Mouse (Mus musculus): ENCODE measurements around the gene Itpripl1. TPM values are rescaled to one million over a fixed set of nuclear protein-coding genes. Genes with fewer than 3 reads are reported as not detected.
"Not testable (repeated sequence)": the region's sequence is repeated elsewhere in the genome, so short reads cannot be mapped to it uniquely, and the experiment has no call there.

Itpripl1 gene
- polyA plus RNA-seq, 1 experiment from 2014 or later: 30.0 TPM

DNA sequence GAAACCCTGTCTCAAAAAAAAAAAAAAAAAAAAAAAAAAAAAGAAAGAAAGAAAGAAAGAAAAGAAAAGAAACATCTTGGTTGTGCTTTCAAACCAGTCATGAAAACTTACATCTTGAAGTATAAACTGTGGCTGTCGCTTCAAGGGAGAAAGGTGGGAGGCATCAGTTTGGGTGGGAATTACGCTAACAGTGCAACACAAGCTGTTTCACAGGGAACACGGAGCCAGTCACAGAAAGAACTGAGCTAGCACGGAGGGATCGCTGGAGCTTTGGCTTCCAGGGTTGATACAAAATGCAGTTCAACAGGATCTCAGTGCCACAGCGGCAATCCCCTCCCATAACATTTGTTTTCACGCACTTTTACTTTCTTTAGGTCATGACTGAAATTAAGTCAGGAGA is 3.2 kb downstream of the Itpripl1 start:
- H3K27ac ChIP-seq (ENCODE audit: low read length): no peak overlapping the region
- WGBS: 91% methylated on average over 7 of the region's 7 CpGs
- H3K4me1 ChIP-seq (ENCODE audit: control insufficient read depth, insufficient read depth, low read length): peaks cover 21% of the 10 kb centered on the region
- no peak for ATAC-seq (ENCODE audit: insufficient number of reproducible peaks, insufficient read depth, low FRiP score, low read depth)
- H3K4me2 ChIP-seq (replicated peaks; ENCODE audit: low read depth, low read length): no peak overlapping the region
- no peak overlapping the region for H3K4me3 ChIP-seq (ENCODE audit: low read depth, low read length)
- no peak overlapping the region for H3K9ac ChIP-seq (replicated peaks; ENCODE audit: low read depth, low read length)
- H3K36me3 ChIP-seq (ENCODE audit: control insufficient read depth, insufficient read depth, low read length): peaks cover 11% of the 10 kb centered on the region; the same call in 1 of the 2 replicates
- H3K9me3 ChIP-seq (ENCODE audit: control insufficient read depth, low read depth, low read length): no peaks in the 10 kb centered on the region
- H3K27me3 ChIP-seq (ENCODE audit: control insufficient read depth, insufficient read depth, low read length): no peaks in the 10 kb centered on the region

GRCm38 (mm10) chr2:127139605-127140004 is 3.6 kb downstream of the Itpripl1 start:
- 100% methylated on average over 1 of the region's 1 CpGs for WGBS
- Histone ChIP-seq H3K27ac (ENCODE audit: low read length) (no peak overlapping the region), H3K36me3 (ENCODE audit: control insufficient read depth, insufficient read depth, low read length) (peaks cover 11% of the 10 kb centered on the region; the same call in 1 of the 2 replicates), H3K4me1 (ENCODE audit: control insufficient read depth, insufficient read depth, low read length) (peaks cover 21% of the 10 kb centered on the region), H3K9ac (replicated peaks; ENCODE audit: low read depth, low read length) (no peak overlapping the region), H3K4me2 (replicated peaks; ENCODE audit: low read depth, low read length) (no peak overlapping the region), H3K4me3 (ENCODE audit: low read depth, low read length) (no peak overlapping the region), H3K9me3 (ENCODE audit: control insufficient read depth, low read depth, low read length) (no peaks in the 10 kb centered on the region), H3K27me3 (ENCODE audit: control insufficient read depth, insufficient read depth, low read length) (no peaks in the 10 kb centered on the region)
- no peak for ATAC-seq (ENCODE audit: insufficient number of reproducible peaks, insufficient read depth, low FRiP score, low read depth)

- WGBS: 93% methylated on average over 8 of the region's 8 CpGs
- ATAC-seq (ENCODE audit: insufficient number of reproducible peaks, insufficient read depth, low FRiP score, low read depth): no peak
- H3K27ac ChIP-seq (ENCODE audit: low read length): no peak overlapping the region
- H3K27me3 ChIP-seq (ENCODE audit: control insufficient read depth, insufficient read depth, low read length): no peaks in the 10 kb centered on the region
- peaks cover 26% of the 10 kb centered on the region for H3K4me1 ChIP-seq (ENCODE audit: control insufficient read depth, insufficient read depth, low read length)
- H3K36me3 ChIP-seq (ENCODE audit: control insufficient read depth, insufficient read depth, low read length): peaks cover 11% of the 10 kb centered on the region; the same call in 1 of the 2 replicates
- no peak overlapping the region for H3K4me3 ChIP-seq (ENCODE audit: low read depth, low read length)
- H3K9me3 ChIP-seq (ENCODE audit: control insufficient read depth, low read depth, low read length): no peaks in the 10 kb centered on the region
- no peak overlapping the region for H3K4me2 ChIP-seq (replicated peaks; ENCODE audit: low read depth, low read length)
- H3K9ac ChIP-seq (replicated peaks; ENCODE audit: low read depth, low read length): no peak overlapping the region
Measured at GRCm38 (mm10) chr2:127139094-127139493, 4.1 kb downstream of the Itpripl1 start.

DNA sequence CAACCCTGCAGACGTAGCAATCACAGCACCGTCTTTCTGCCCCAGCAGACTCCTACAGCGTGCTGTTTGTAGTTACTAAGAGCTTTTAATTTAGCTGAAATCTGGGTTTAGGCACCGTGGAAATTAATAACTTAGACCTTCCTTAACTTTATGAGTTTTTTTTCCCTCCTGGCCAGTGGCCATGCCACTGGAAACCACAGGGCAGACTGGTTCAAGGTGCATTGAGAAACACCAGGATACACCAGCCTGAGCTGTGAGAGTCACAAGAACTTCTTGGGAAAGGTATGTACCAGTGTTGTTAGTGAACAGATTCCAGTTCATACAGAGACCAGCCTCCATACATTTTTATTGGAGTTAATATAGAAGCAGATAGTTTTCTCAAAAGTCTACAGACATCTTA is 4.8 kb downstream of the Itpripl1 start:
- H3K36me3 ChIP-seq (ENCODE audit: control insufficient read depth, insufficient read depth, low read length): peaks cover 11% of the 10 kb centered on the region; the same call in 1 of the 2 replicates
- no peaks in the 10 kb centered on the region for H3K27me3 ChIP-seq (ENCODE audit: control insufficient read depth, insufficient read depth, low read length)
- H3K4me2 ChIP-seq (replicated peaks; ENCODE audit: low read depth, low read length): no peak overlapping the region
- H3K4me1 ChIP-seq (ENCODE audit: control insufficient read depth, insufficient read depth, low read length): peaks cover 24% of the 10 kb centered on the region
- no peak for ATAC-seq (ENCODE audit: insufficient number of reproducible peaks, insufficient read depth, low FRiP score, low read depth)
- 74% methylated on average over 4 of the region's 4 CpGs for WGBS
- no peak overlapping the region for H3K4me3 ChIP-seq (ENCODE audit: low read depth, low read length)
- H3K9me3 ChIP-seq (ENCODE audit: control insufficient read depth, low read depth, low read length): no peaks in the 10 kb centered on the region
- H3K27ac ChIP-seq (ENCODE audit: low read length): peak overlapping the region; percentile 50; the same call in 1 of the 2 replicates
- H3K9ac ChIP-seq (replicated peaks; ENCODE audit: low read depth, low read length): no peak overlapping the region

- peak overlapping the region; percentile 50; the same call in 1 of the 2 replicates for H3K27ac ChIP-seq (ENCODE audit: low read length)
- H3K4me3 ChIP-seq (ENCODE audit: low read depth, low read length): no peak overlapping the region
- no peak overlapping the region for H3K4me2 ChIP-seq (replicated peaks; ENCODE audit: low read depth, low read length)
- peaks cover 11% of the 10 kb centered on the region; the same call in 1 of the 2 replicates for H3K36me3 ChIP-seq (ENCODE audit: control insufficient read depth, insufficient read depth, low read length)
- H3K27me3 ChIP-seq (ENCODE audit: control insufficient read depth, insufficient read depth, low read length): no peaks in the 10 kb centered on the region
- peaks cover 25% of the 10 kb centered on the region for H3K4me1 ChIP-seq (ENCODE audit: control insufficient read depth, insufficient read depth, low read length)
- no peak for ATAC-seq (ENCODE audit: insufficient number of reproducible peaks, insufficient read depth, low FRiP score, low read depth)
- H3K9ac ChIP-seq (replicated peaks; ENCODE audit: low read depth, low read length): no peak overlapping the region
- no peaks in the 10 kb centered on the region for H3K9me3 ChIP-seq (ENCODE audit: control insufficient read depth, low read depth, low read length)
- WGBS: 48% methylated on average over 10 of the region's 10 CpGs
Measured at GRCm38 (mm10) chr2:127137838-127138420, 5.3 kb downstream of the Itpripl1 start.

GRCm38 (mm10) chr2:127136979-127137378 is 6.3 kb downstream of the Itpripl1 start:
- peaks cover 11% of the 10 kb centered on the region; the same call in 1 of the 2 replicates for H3K36me3 ChIP-seq (ENCODE audit: control insufficient read depth, insufficient read depth, low read length)
- 14% methylated on average over 5 of the region's 5 CpGs for WGBS
- peak; percentile 57 for ATAC-seq (ENCODE audit: insufficient number of reproducible peaks, insufficient read depth, low FRiP score, low read depth)
- H3K27ac ChIP-seq (ENCODE audit: low read length): peak overlapping the region; percentile 50; the same call in 1 of the 2 replicates
- H3K27me3 ChIP-seq (ENCODE audit: control insufficient read depth, insufficient read depth, low read length): no peaks in the 10 kb centered on the region
- H3K9me3 ChIP-seq (ENCODE audit: control insufficient read depth, low read depth, low read length): no peaks in the 10 kb centered on the region
- no peak overlapping the region for H3K9ac ChIP-seq (replicated peaks; ENCODE audit: low read depth, low read length)
- H3K4me2 ChIP-seq (replicated peaks; ENCODE audit: low read depth, low read length): no peak overlapping the region
- H3K4me1 ChIP-seq (ENCODE audit: control insufficient read depth, insufficient read depth, low read length): peaks cover 25% of the 10 kb centered on the region
- H3K4me3 ChIP-seq (ENCODE audit: low read depth, low read length): no peak overlapping the region

DNA sequence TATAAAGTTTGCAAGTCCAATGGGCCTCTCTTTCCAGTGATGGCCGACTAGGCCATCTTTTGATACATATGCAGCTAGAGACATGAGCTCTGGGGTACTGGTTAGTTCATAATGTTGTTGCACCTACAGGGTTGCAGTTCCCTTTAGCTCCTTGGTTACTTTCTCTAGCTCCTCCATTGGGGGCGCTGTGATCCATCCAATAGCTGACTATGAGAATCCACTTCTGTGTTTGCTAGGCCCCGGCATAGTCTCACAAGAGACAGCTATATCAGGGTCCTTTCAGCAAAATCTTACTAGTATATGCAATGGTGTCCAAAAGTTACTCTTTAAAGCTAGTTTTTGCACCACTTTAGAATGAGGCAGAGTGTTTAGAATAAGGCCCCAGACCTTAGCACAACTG is 8.0 kb downstream of the Itpripl1 start:
- H3K27me3 ChIP-seq (ENCODE audit: control insufficient read depth, insufficient read depth, low read length); H3K9me3 ChIP-seq (ENCODE audit: control insufficient read depth, low read depth, low read length); H3K4me2 ChIP-seq (replicated peaks; ENCODE audit: low read depth, low read length); H3K36me3 ChIP-seq (ENCODE audit: control insufficient read depth, insufficient read depth, low read length); ATAC-seq (ENCODE audit: insufficient number of reproducible peaks, insufficient read depth, low FRiP score, low read depth); H3K27ac ChIP-seq (ENCODE audit: low read length); H3K9ac ChIP-seq (replicated peaks; ENCODE audit: low read depth, low read length); H3K4me3 ChIP-seq (ENCODE audit: low read depth, low read length): not testable (repeated sequence)
- H3K4me1 ChIP-seq (ENCODE audit: control insufficient read depth, insufficient read depth, low read length): peaks cover 22% of the 10 kb centered on the region
- WGBS: 43% methylated on average over 2 of the region's 3 CpGs

GRCm38 (mm10) chr2:127133621-127134461 is 9.4 kb downstream of the Itpripl1 start, which contains the start of gene Ncaph:
Gene Ncaph, minus strand, starts transcription at chr2:127133954.
- 2% methylated on average over 57 of the region's 57 CpGs for WGBS
- H3K36me3 ChIP-seq (ENCODE audit: control insufficient read depth, insufficient read depth, low read length): no peaks in the 10 kb centered on the region
- H3K9me3 ChIP-seq (ENCODE audit: control insufficient read depth, low read depth, low read length): no peaks in the 10 kb centered on the region
- no peaks in the 10 kb centered on the region for H3K27me3 ChIP-seq (ENCODE audit: control insufficient read depth, insufficient read depth, low read length)
- ATAC-seq (ENCODE audit: insufficient number of reproducible peaks, insufficient read depth, low FRiP score, low read depth): peak; percentile 90
- H3K4me1 ChIP-seq (ENCODE audit: control insufficient read depth, insufficient read depth, low read length): peaks cover 22% of the 10 kb centered on the region
- H3K4me3 ChIP-seq (ENCODE audit: low read depth, low read length): peak within 1 kb of the TSS; percentile 46
- H3K4me2 ChIP-seq (replicated peaks; ENCODE audit: low read depth, low read length): peak within 1 kb of the TSS; percentile 78
- peak within 1 kb of the TSS; percentile 54 for H3K9ac ChIP-seq (replicated peaks; ENCODE audit: low read depth, low read length)
- peak within 1 kb of the TSS; percentile 87 for H3K27ac ChIP-seq (ENCODE audit: low read length)
